Mouse (Mus musculus): ENCODE data around the gene Col4a4. TPM values are rescaled to one million over a fixed set of nuclear protein-coding genes. Genes with fewer than 3 reads are reported as not detected.

The Col4a4 gene
- total RNA-seq (2014; fragmentation: Nextera tagmentation) (not detected in 2 replicates), total RNA-seq (2017) (under 0.01 and 0.27 TPM in 2 replicates), polyA plus RNA-seq (2012) (not detected in 2 replicates)

- DNase-seq (ENCODE audit: low spot score) = no peak
- H3K27me3 ChIP-seq (ENCODE audit: insufficient read depth, low read length) = peaks cover 24% of the 10 kb centered on the region
- H3K4me3 ChIP-seq (ENCODE audit: low read depth, low read length) = no peak within 1 kb of the TSS
- TF ChIP-seq GATA2 (IDR thresholded peaks at IDR 0.05; ENCODE audit: borderline replicate concordance, low read depth, low read length) (no peak), GATA1 (IDR thresholded peaks at IDR 0.05; ENCODE audit: borderline replicate concordance, low read length) (no peak), CTCF (IDR thresholded peaks at IDR 0.05; ENCODE audit: low read depth, low read length) (no peak), POLR2AphosphoS5 (IDR thresholded peaks at IDR 0.05; ENCODE audit: insufficient replicate concordance, low read depth, low read length) (no peak), TAL1 (conservative IDR thresholded peaks at IDR 0.05; ENCODE audit: low read depth, low read length) (no peak)
- no peaks in the 10 kb centered on the region for H3K36me3 ChIP-seq (replicated peaks)
- no peaks in the 10 kb centered on the region for H3K9me3 ChIP-seq (replicated peaks)
- no peak for ATAC-seq (ENCODE audit: extremely low read depth, insufficient number of reproducible peaks, low FRiP score, poor library complexity, severe bottlenecking)
- 0 out of 2 replicates have a peak, but pooled peaks cover 3% of the 10 kb centered on the region for H3K4me1 ChIP-seq (ENCODE audit: insufficient read depth, low read depth, low read length)
Observed at GRCm38 (mm10) chr1:82586713-82587399, at the start of gene Col4a4, which contains the start of gene Col4a3. Col4a4 (minus strand) TSS chr1:82586849. Col4a3 (plus strand) TSS chr1:82586921.

- Histone ChIP-seq H3K4me3 (ENCODE audit: low read depth, low read length) (no peak overlapping the region), H3K9me3 (replicated peaks) (no peaks in the 10 kb centered on the region), H3K4me1 (ENCODE audit: insufficient read depth, low read depth, low read length) (peaks cover 57% of the 10 kb centered on the region), H3K27me3 (ENCODE audit: insufficient read depth, low read length) (peaks cover 5% of the 10 kb centered on the region; the same call in 1 of the 2 replicates), H3K36me3 (replicated peaks) (no peaks in the 10 kb centered on the region)
- TF ChIP-seq TAL1 (conservative IDR thresholded peaks at IDR 0.05; ENCODE audit: low read depth, low read length) (no peak), CTCF (IDR thresholded peaks at IDR 0.05; ENCODE audit: low read depth, low read length) (no peak), GATA1 (IDR thresholded peaks at IDR 0.05; ENCODE audit: borderline replicate concordance, low read length) (no peak), POLR2AphosphoS5 (IDR thresholded peaks at IDR 0.05; ENCODE audit: insufficient replicate concordance, low read depth, low read length) (no peak), GATA2 (IDR thresholded peaks at IDR 0.05; ENCODE audit: borderline replicate concordance, low read depth, low read length) (no peak)
- no peak for ATAC-seq (ENCODE audit: extremely low read depth, insufficient number of reproducible peaks, low FRiP score, poor library complexity, severe bottlenecking)
- no peak for DNase-seq (ENCODE audit: low spot score)
Observed at GRCm38 (mm10) chr1:82636321-82636720, 49.7 kb upstream of the Col4a4 start.

GRCm38 (mm10) chr1:82635254-82635620, 48.6 kb upstream of the Col4a4 start:
- DNase-seq (ENCODE audit: low spot score) (no peak), ATAC-seq (ENCODE audit: extremely low read depth, insufficient number of reproducible peaks, low FRiP score, poor library complexity, severe bottlenecking) (no peak)
- H3K4me1 ChIP-seq (ENCODE audit: insufficient read depth, low read depth, low read length) = peaks cover 49% of the 10 kb centered on the region
- H3K27me3 ChIP-seq (ENCODE audit: insufficient read depth, low read length) = peaks cover 5% of the 10 kb centered on the region; the same call in 1 of the 2 replicates
- no peak overlapping the region for H3K4me3 ChIP-seq (ENCODE audit: low read depth, low read length)
- no peaks in the 10 kb centered on the region for H3K9me3 ChIP-seq (replicated peaks)
- H3K36me3 ChIP-seq (replicated peaks) = no peaks in the 10 kb centered on the region
- TF ChIP-seq GATA2 (IDR thresholded peaks at IDR 0.05; ENCODE audit: borderline replicate concordance, low read depth, low read length) (no peak), CTCF (IDR thresholded peaks at IDR 0.05; ENCODE audit: low read depth, low read length) (no peak), GATA1 (IDR thresholded peaks at IDR 0.05; ENCODE audit: borderline replicate concordance, low read length) (no peak), TAL1 (conservative IDR thresholded peaks at IDR 0.05; ENCODE audit: low read depth, low read length) (no peak), POLR2AphosphoS5 (IDR thresholded peaks at IDR 0.05; ENCODE audit: insufficient replicate concordance, low read depth, low read length) (no peak)

- ATAC-seq (ENCODE audit: extremely low read depth, insufficient number of reproducible peaks, low FRiP score, poor library complexity, severe bottlenecking) (no peak), DNase-seq (ENCODE audit: low spot score) (no peak)
- no peaks in the 10 kb centered on the region for H3K9me3 ChIP-seq (replicated peaks)
- H3K27me3 ChIP-seq (ENCODE audit: insufficient read depth, low read length) = peaks cover 5% of the 10 kb centered on the region; the same call in 1 of the 2 replicates
- H3K36me3 ChIP-seq (replicated peaks) = no peaks in the 10 kb centered on the region
- H3K4me3 ChIP-seq (ENCODE audit: low read depth, low read length) = no peak overlapping the region
- no peak for TF ChIP-seq TAL1 (conservative IDR thresholded peaks at IDR 0.05; ENCODE audit: low read depth, low read length)
- no peak for TF ChIP-seq POLR2AphosphoS5 (IDR thresholded peaks at IDR 0.05; ENCODE audit: insufficient replicate concordance, low read depth, low read length)
- TF ChIP-seq CTCF (IDR thresholded peaks at IDR 0.05; ENCODE audit: low read depth, low read length) = no peak
- no peak for TF ChIP-seq GATA2 (IDR thresholded peaks at IDR 0.05; ENCODE audit: borderline replicate concordance, low read depth, low read length)
- TF ChIP-seq GATA1 (IDR thresholded peaks at IDR 0.05; ENCODE audit: borderline replicate concordance, low read length) = no peak
- H3K4me1 ChIP-seq (ENCODE audit: insufficient read depth, low read depth, low read length) = peaks cover 46% of the 10 kb centered on the region
Observed at GRCm38 (mm10) chr1:82634545-82635253, 48.0 kb upstream of the Col4a4 start.

GRCm38 (mm10) chr1:82631169-82631792, 44.6 kb upstream of the Col4a4 start:
- H3K27me3 ChIP-seq (ENCODE audit: insufficient read depth, low read length) = peaks cover 5% of the 10 kb centered on the region; the same call in 1 of the 2 replicates
- H3K36me3 ChIP-seq (replicated peaks) = no peaks in the 10 kb centered on the region
- DNase-seq (ENCODE audit: low spot score) (no peak), ATAC-seq (ENCODE audit: extremely low read depth, insufficient number of reproducible peaks, low FRiP score, poor library complexity, severe bottlenecking) (no peak)
- TF ChIP-seq GATA1 (IDR thresholded peaks at IDR 0.05; ENCODE audit: borderline replicate concordance, low read length) (no peak), TAL1 (conservative IDR thresholded peaks at IDR 0.05; ENCODE audit: low read depth, low read length) (no peak), GATA2 (IDR thresholded peaks at IDR 0.05; ENCODE audit: borderline replicate concordance, low read depth, low read length) (no peak), CTCF (IDR thresholded peaks at IDR 0.05; ENCODE audit: low read depth, low read length) (no peak), POLR2AphosphoS5 (IDR thresholded peaks at IDR 0.05; ENCODE audit: insufficient replicate concordance, low read depth, low read length) (no peak)
- no peak overlapping the region for H3K4me3 ChIP-seq (ENCODE audit: low read depth, low read length)
- peaks cover 51% of the 10 kb centered on the region for H3K4me1 ChIP-seq (ENCODE audit: insufficient read depth, low read depth, low read length)
- H3K9me3 ChIP-seq (replicated peaks) = no peaks in the 10 kb centered on the region

Data from G1E (cell line).